Mouse (Mus musculus) CH12.LX (cell line): ENCODE measurements around the gene Gm20481.

ENCODE experiments used
- CTCF ChIP-seq, 2 experiments: IDR thresholded peaks in 1 of 2; conservative IDR thresholded peaks in 1 of 2; 2 replicates each; pipeline ENCODE4 v1.5.1; 2011 to 2012; ENCODE audit warnings: low read depth in 2 of 2, low read length in 2 of 2, improper control_type of control experiment in 1 of 2, inconsistent platforms in 1 of 2, mild to moderate bottlenecking in 1 of 2, moderate library complexity in 1 of 2
- HCFC1 ChIP-seq: IDR thresholded peaks from 2 replicates; pipeline ENCODE4 v1.6.1; 2012; ENCODE audit warnings: low read depth, mild to moderate bottlenecking, inconsistent platforms, low read length, improper control_type of control experiment
- POLR2A ChIP-seq: IDR thresholded peaks from 2 replicates; pipeline ENCODE4 v1.6.1; 2011; ENCODE audit warnings: low read depth, mild to moderate bottlenecking, improper control_type of control experiment, low read length

GRCm38 (mm10) chr17:34934031-34934430 is 35.7 kb upstream of the Gm20481 start:
- no peak for TF ChIP-seq POLR2A
- no peak for TF ChIP-seq CTCF (conservative IDR thresholded peaks at IDR 0.05 in 1 of 2, IDR thresholded peaks at IDR 0.05 in 1 of 2; ENCODE audit: low read depth in 2 of 2, low read length in 2 of 2)
- TF ChIP-seq HCFC1, result no peak
